Mouse (Mus musculus) heart, postnatal 0 days (tissue): ENCODE data around the gene Ranbp9. TPM values are rescaled to one million over a fixed set of nuclear protein-coding genes. Genes with fewer than 3 reads are reported as not detected.
A peak's percentile ranks its signal among the peaks of the same experiment; 100 is the strongest.

Source experiments
- ATAC-seq: fragments of 200-750 bp; cut with Nextera tagmentation; 2 replicates; pipeline ENCODE4 v1.8.0; 2017; ENCODE audit warnings: low read depth, moderate number of reproducible peaks, moderate library complexity; ENCODE audit not compliant: insufficient read depth
- DNase-seq: peaks from one replicate; pipeline ENCODE4 v3.0.0-alpha.2; 2016; ENCODE audit warnings: low spot score
- H3K27ac ChIP-seq: fragments of 300-500 bp; sonication (generic); 2 replicates; pipeline ENCODE4 v1.5.1; 2014; ENCODE audit warnings: low read depth, mild to moderate bottlenecking
- H3K27me3 ChIP-seq: fragments of 300-500 bp; sonication (generic); 2 replicates; pipeline ENCODE4 v1.6.1; 2014; ENCODE audit warnings: low read length, mixed read lengths; ENCODE audit not compliant: control insufficient read depth, insufficient read depth
- H3K36me3 ChIP-seq: fragments of 300-500 bp; sonication (generic); replicated peaks from 2 replicates; pipeline ENCODE4 v1.6.1; 2014; ENCODE audit warnings: low read length, mixed read lengths; ENCODE audit not compliant: control insufficient read depth, insufficient read depth
- H3K4me1 ChIP-seq: fragments of 300-500 bp; sonication (generic); 2 replicates; pipeline ENCODE4 v1.6.1; 2014; ENCODE audit warnings: antibody characterized with exemption; ENCODE audit not compliant: control insufficient read depth, insufficient read depth
- H3K4me2 ChIP-seq: fragments of 300-500 bp; sonication (generic); 2 replicates; pipeline ENCODE4 v1.6.1; 2014; ENCODE audit warnings: low read depth, mild to moderate bottlenecking, low read length, moderate library complexity
- H3K4me3 ChIP-seq: fragments of 300-500 bp; sonication (generic); 2 replicates; pipeline ENCODE4 v1.5.1; 2014; ENCODE audit warnings: low read depth, low read length
- H3K9ac ChIP-seq: fragments of 300-500 bp; sonication (generic); replicated peaks from 2 replicates; pipeline ENCODE4 v1.6.1; 2014; ENCODE audit warnings: low read depth, low read length, mixed read lengths
- H3K9me3 ChIP-seq: fragments of 300-500 bp; sonication (generic); replicated peaks from 2 replicates; pipeline ENCODE4 v1.6.1; 2016; ENCODE audit warnings: low read length; ENCODE audit not compliant: control insufficient read depth
- CTCF ChIP-seq: IDR thresholded peaks from 2 replicates; pipeline ENCODE4 v1.5.1; 2016; ENCODE audit warnings: antibody characterized with exemption, control low read depth, low read depth
- EP300 ChIP-seq: IDR thresholded peaks from 2 replicates; pipeline ENCODE4 v1.6.1; 2016; ENCODE audit warnings: antibody characterized with exemption, low read depth
- WGBS: fragments of 180-500 bp; shearing (Covaris S2); extraction: QIAGEN DNeasy Blood & Tissue Kit; methylation state at CpG from one replicate; pipeline ENCODE4 v1.1.7; 2014; 5-methylcytosine and 5-hydroxymethylcytosine counted together
- polyA plus RNA-seq: library from polyadenylated mRNA; unstranded; fragments of >200 nt; fragmentation: Nextera tagmentation; extraction: Ambion mirVana; gene quantifications from 2 replicates; pipeline ENCODE4 v1.2.1, GENCODE M21; 2015
- total RNA-seq: library from RNA; depleted of rRNA; stranded (reverse); fragments of >200 nt; gene quantifications from 2 replicates; pipeline ENCODE4 v1.2.3, GENCODE M21; 2014; ENCODE audit warnings: low replicate concordance

Ranbp9 gene
- total and polyA plus RNA-seq, 2 experiments from 2014 or later: 6.7 to 42.5 TPM

DNA sequence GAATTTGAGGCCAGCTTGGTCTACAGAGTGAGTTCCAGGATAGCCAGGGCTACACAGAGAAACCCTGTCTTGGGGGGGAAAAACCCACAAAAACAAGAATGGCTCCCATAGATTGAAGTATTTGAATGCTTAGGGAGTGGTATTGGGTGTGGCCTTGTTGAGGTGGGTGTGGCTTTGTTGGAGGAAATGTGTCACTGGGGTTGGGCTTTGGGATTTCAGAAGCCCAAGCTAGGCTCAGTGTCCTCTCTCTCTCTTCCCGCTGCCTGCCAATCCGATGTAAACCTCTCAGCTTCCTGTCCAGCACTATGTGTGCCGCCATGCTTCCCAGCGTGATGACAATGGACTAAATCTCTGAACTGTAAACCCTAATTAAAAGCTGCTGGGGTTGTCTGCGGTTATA is 20.5 kb upstream of the Ranbp9 start:
- TF ChIP-seq EP300 (no peak), CTCF (no peak)
- Histone ChIP-seq H3K4me2 (no peak overlapping the region), H3K4me1 (peaks cover 5% of the 10 kb centered on the region; the same call in 1 of the 2 replicates), H3K4me3 (no peak overlapping the region), H3K27me3 (no peaks in the 10 kb centered on the region), H3K9me3 (no peaks in the 10 kb centered on the region), H3K36me3 (no peaks in the 10 kb centered on the region), H3K27ac (no peak overlapping the region), H3K9ac (no peak overlapping the region)
- 85% methylated on average over 5 of the region's 5 CpGs for WGBS
- DNase-seq (no peak), ATAC-seq (no peak)

- Histone ChIP-seq H3K4me3 (no peak overlapping the region), H3K9ac (no peak overlapping the region), H3K9me3 (no peaks in the 10 kb centered on the region), H3K36me3 (no peaks in the 10 kb centered on the region), H3K27me3 (no peaks in the 10 kb centered on the region), H3K4me1 (peaks cover 5% of the 10 kb centered on the region; the same call in 1 of the 2 replicates), H3K27ac (no peak overlapping the region), H3K4me2 (no peak overlapping the region)
- DNase-seq (no peak), ATAC-seq (no peak)
- 93% methylated on average over 4 of the region's 4 CpGs for WGBS
- TF ChIP-seq CTCF (no peak), EP300 (no peak)
Measured at GRCm38 (mm10) chr13:43500483-43500850, 19.4 kb upstream of the Ranbp9 start.

GRCm38 (mm10) chr13:43499731-43500482 is 18.8 kb upstream of the Ranbp9 start:
- TF ChIP-seq CTCF: no peak
- TF ChIP-seq EP300: no peak
- Histone ChIP-seq H3K9me3 (no peaks in the 10 kb centered on the region), H3K27ac (no peak overlapping the region), H3K9ac (no peak overlapping the region), H3K36me3 (no peaks in the 10 kb centered on the region), H3K4me3 (no peak overlapping the region), H3K4me2 (no peak overlapping the region), H3K27me3 (no peaks in the 10 kb centered on the region), H3K4me1 (peaks cover 5% of the 10 kb centered on the region; the same call in 1 of the 2 replicates)
- 71% methylated on average over 7 of the region's 7 CpGs for WGBS
- DNase-seq (no peak), ATAC-seq (no peak)

DNA sequence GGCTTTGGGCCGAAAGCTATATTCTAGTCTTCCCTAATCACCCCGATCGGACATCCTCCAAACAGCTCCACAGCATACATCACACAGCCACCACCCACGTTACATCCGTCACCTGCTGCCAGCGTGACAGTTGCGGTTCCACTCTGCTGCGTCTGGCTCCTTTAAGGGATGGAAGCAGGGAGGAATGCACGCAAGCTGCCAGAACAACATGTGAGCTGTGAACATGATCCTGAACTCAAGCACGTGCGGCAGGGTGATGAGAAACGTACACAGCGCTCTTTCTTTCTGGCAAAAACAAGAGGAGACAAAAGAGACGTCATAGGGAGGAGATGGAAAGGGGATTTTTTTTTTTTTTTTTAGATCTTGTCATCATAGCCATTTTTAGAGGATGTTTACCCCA is 17.8 kb upstream of the Ranbp9 start:
- H3K36me3 ChIP-seq: no peaks in the 10 kb centered on the region
- no peak overlapping the region for H3K4me2 ChIP-seq
- H3K27ac ChIP-seq: no peak overlapping the region
- 50% methylated on average over 14 of the region's 14 CpGs for WGBS
- no peaks in the 10 kb centered on the region for H3K9me3 ChIP-seq
- H3K4me3 ChIP-seq: no peak overlapping the region
- peak; percentile 75 for DNase-seq
- peak; percentile 83 for ATAC-seq
- TF ChIP-seq EP300 (peak; percentile 80), CTCF (no peak)
- no peaks in the 10 kb centered on the region for H3K27me3 ChIP-seq
- peaks cover 5% of the 10 kb centered on the region; the same call in 1 of the 2 replicates for H3K4me1 ChIP-seq
- H3K9ac ChIP-seq: no peak overlapping the region

GRCm38 (mm10) chr13:43497769-43498168 is 16.7 kb upstream of the Ranbp9 start:
- H3K27me3 ChIP-seq: no peaks in the 10 kb centered on the region
- H3K36me3 ChIP-seq: no peaks in the 10 kb centered on the region
- H3K9ac ChIP-seq: no peak overlapping the region
- 95% methylated on average over 3 of the region's 3 CpGs for WGBS
- no peak for ATAC-seq
- no peak for TF ChIP-seq EP300
- TF ChIP-seq CTCF: peak; percentile 7; the same call in 1 of the 2 replicates
- H3K27ac ChIP-seq: no peak overlapping the region
- no peak overlapping the region for H3K4me2 ChIP-seq
- no peaks in the 10 kb centered on the region for H3K9me3 ChIP-seq
- DNase-seq: no peak
- H3K4me3 ChIP-seq: no peak overlapping the region
- H3K4me1 ChIP-seq: no peaks in the 10 kb centered on the region

GRCm38 (mm10) chr13:43496660-43497059 is 15.6 kb upstream of the Ranbp9 start:
- no peak for TF ChIP-seq EP300
- no peak for TF ChIP-seq CTCF
- 14% methylated on average over 2 of the region's 2 CpGs for WGBS

More at GRCm38 (mm10) chr13:43496660-43497059, 15.6 kb upstream of the Ranbp9 start:
- no peak overlapping the region for H3K4me2 ChIP-seq
- no peak overlapping the region for H3K4me3 ChIP-seq
- no peak for ATAC-seq
- H3K9ac ChIP-seq: no peak overlapping the region
- H3K36me3 ChIP-seq: no peaks in the 10 kb centered on the region
- H3K27me3 ChIP-seq: no peaks in the 10 kb centered on the region
- no peaks in the 10 kb centered on the region for H3K9me3 ChIP-seq
- H3K27ac ChIP-seq: no peak overlapping the region
- H3K4me1 ChIP-seq: no peaks in the 10 kb centered on the region
- DNase-seq: no peak
